Mouse (Mus musculus) heart, postnatal 36 days (tissue): ENCODE measurements around the gene Plcb1. TPM values are rescaled to one million over a fixed set of nuclear protein-coding genes. Genes with fewer than 3 reads are reported as not detected.

Experiments used
- DNase-seq, 2 experiments: peaks; one replicate each; pipeline ENCODE4 v3.0.0; 2021 to 2022
- intact Hi-C: fragments of 180-260 bp; cut with DNase I; formaldehyde crosslinking; loops from one replicate; pipeline ENCODE4 v1.15.1; 2025
- total RNA-seq, 2 experiments: library from RNA; stranded (reverse); gene quantifications; 2 replicates each; pipeline ENCODE4 v1.2.3; 2021

Gene Plcb1
- total RNA-seq, 2 experiments from 2014 or later = 4.0 to 4.7 TPM

GRCm38 (mm10) chr2:135156055-135156454 lies 370.2 kb downstream of the Plcb1 start:
- intact Hi-C loops = no loop called here
- DNase-seq = no peak

- DNase-seq = no peak
- intact Hi-C loops = no loop called here
These were observed 372.1 kb downstream of the Plcb1 start for GRCm38 (mm10) chr2:135157961-135158360.

GRCm38 (mm10) chr2:135161673-135162072 lies 375.8 kb downstream of the Plcb1 start:
- no peak for DNase-seq
- intact Hi-C loops = no loop called here

GRCm38 (mm10) chr2:135165512-135165911 lies 379.6 kb downstream of the Plcb1 start:
- intact Hi-C loops = no loop called here

GRCm38 (mm10) chr2:135175544-135175943 lies 389.7 kb downstream of the Plcb1 start:
- intact Hi-C loops = no loop called here

More at GRCm38 (mm10) chr2:135165512-135165911, 379.6 kb downstream of the Plcb1 start:
- DNase-seq = no peak

GRCm38 (mm10) chr2:135187659-135188058 lies 401.8 kb downstream of the Plcb1 start:
- intact Hi-C loops = no loop called here
- no peak for DNase-seq

More at GRCm38 (mm10) chr2:135175544-135175943, 389.7 kb downstream of the Plcb1 start:
- DNase-seq = no peak

DNA sequence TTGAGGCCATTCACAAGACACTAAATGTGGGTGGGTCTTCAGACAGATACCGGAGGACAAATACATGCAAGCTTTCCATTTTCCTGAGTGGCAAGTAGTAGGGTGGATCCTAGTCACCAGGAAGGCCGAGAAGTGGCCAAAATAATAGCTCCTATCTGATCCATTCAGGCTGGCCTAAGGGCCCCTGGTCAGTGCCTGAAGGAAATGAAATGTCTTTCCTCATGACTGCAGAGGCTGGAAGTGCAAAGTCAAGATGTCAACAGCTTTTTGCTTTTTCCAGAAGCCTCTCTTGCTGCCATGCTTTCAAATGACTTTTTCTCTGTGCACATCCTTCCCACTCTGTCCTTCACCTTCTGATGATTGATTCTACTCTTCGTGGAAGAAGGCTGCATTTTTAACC lies 415.0 kb downstream of the Plcb1 start:
- no peak for DNase-seq
- intact Hi-C loops = no loop called here

GRCm38 (mm10) chr2:135202390-135202789 lies 416.5 kb downstream of the Plcb1 start:
- DNase-seq = no peak

GRCm38 (mm10) chr2:135204141-135205120 lies 418.6 kb downstream of the Plcb1 start:
- DNase-seq = peak in 1 of 2 experiments; percentile 10
- intact Hi-C loops = loop anchor here (2.0 kb wide), 1 partner anchor 20 kb away; no protein-coding TSS in a partner anchor

More at GRCm38 (mm10) chr2:135202390-135202789, 416.5 kb downstream of the Plcb1 start:
- intact Hi-C loops = no loop called here

GRCm38 (mm10) chr2:135208890-135209289 lies 423.0 kb downstream of the Plcb1 start:
- intact Hi-C loops = no loop called here

DNA sequence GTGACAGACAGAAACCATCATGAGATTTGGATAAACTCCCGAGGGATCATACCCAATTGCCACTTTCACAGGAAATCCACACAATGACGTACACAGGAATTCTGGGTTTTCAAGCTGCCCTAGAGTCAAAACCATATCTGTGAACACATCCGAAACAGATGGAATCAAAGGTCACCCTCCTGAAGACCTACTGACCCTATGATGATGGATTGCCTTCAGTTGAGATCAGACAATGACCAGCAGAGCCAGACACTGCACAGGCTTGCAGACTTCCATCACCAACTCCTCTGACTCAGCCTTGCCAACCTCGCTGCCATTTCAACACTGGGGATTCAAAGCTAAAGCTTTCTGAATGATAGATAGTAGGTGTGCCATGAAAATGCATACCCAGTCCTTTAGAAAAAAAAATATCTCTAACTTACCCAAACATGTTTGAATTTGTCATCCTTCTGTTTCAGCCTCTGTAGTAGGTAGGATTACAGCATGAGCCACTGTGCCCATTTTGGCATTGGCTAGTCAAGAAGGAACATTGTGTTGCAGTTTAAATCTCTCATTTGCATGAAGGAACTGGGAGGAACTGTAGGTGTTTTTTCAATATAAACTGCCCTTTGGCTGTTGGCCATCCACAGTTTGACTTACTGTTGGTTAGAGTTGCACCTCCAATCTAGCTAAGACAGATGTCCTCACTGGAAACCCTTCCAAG lies 429.0 kb downstream of the Plcb1 start:
- no peak for DNase-seq
- intact Hi-C loops = no loop called here

More at GRCm38 (mm10) chr2:135208890-135209289, 423.0 kb downstream of the Plcb1 start:
- DNase-seq = no peak

DNA sequence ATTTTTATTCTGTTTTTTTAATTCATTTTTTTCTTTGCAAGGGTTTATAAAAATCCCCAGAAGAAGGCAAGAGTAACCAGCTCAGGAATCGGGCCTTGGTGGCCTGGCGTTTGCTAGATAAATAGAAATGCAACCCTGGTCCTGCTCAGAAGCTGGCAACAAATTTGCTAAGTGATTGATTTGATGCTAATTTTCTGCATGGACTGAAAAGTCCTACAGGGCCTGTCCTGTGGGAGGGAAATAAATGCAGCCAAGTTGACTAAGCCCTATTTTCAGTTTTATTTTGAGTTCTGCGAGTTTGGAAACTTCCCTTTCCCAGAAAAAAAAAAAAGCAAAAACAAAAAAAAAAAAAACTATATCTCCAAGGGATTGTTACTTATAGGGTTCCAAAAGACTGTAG lies 433.5 kb downstream of the Plcb1 start:
- no peak for DNase-seq
- intact Hi-C loops = no loop called here

GRCm38 (mm10) chr2:135225604-135226025 lies 439.7 kb downstream of the Plcb1 start:
- peak in 1 of 2 experiments; percentile 13 for DNase-seq
- intact Hi-C loops = loop anchor here (1.0 to 2.0 kb wide), 3 partner anchors 21 to 439 kb away; partner anchors contain the start of gene Plcb1

DNA sequence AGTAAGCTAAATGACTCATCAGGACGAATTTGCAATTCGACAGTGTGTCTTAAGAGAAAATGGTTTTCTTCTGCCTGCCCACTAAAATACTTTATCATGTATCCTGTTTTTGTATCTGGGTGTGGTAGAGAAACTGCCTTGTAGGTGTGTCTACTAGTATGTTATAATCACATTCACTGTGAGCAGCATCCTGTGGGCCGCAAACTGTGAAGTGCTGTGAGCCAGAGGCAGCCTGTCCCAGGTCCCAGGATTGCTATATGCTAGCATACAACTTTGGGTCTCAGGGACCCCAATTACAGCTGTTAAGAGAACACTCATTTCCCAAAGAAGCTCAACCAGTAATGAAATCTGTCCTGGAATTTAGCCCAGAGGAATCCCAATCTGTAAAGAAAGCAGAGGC lies 444.4 kb downstream of the Plcb1 start:
- DNase-seq = no peak
- intact Hi-C loops = no loop called here

- no peak for DNase-seq
- intact Hi-C loops = no loop called here
These were observed 456.9 kb downstream of the Plcb1 start for GRCm38 (mm10) chr2:135242662-135243316.

- intact Hi-C loops = no loop called here
- no peak for DNase-seq
These were observed 457.9 kb downstream of the Plcb1 start for GRCm38 (mm10) chr2:135243764-135244163.

DNA sequence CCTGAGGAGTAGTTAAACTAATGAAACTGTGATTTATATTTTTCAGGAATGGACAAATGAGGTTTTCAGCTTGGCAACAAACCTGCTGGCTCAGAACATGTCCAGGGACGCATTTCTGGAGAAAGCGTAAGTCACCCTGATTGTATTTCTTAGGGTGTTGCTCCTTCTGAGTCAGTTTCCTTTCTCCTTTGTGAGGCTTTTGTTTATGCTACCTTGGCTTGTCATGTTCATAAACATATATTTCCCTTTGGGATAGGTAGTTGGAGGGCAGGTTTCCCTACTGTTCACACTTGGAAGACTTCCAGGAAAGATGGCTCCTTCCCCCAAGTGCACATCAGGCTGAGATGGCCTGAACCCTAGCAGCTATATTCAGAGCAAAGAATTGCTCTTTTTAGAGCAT lies 464.1 kb downstream of the Plcb1 start:
- no peak for DNase-seq
- intact Hi-C loops = loop anchor here (10.0 kb wide), 1 partner anchor 465 kb away; the partner anchor contains the start of gene Plcb1

GRCm38 (mm10) chr2:135251821-135252315 lies 466.0 kb downstream of the Plcb1 start:
- intact Hi-C loops = loop anchor here (10.0 kb wide), 1 partner anchor 467 kb away; the partner anchor contains the start of gene Plcb1
- DNase-seq = no peak

GRCm38 (mm10) chr2:135259136-135259535 lies 473.3 kb downstream of the Plcb1 start:
- intact Hi-C loops = loop anchor here (10.0 kb wide), 1 partner anchor 474 kb away; the partner anchor contains the start of gene Plcb1
- DNase-seq = peak; percentile 38 to 41

DNA sequence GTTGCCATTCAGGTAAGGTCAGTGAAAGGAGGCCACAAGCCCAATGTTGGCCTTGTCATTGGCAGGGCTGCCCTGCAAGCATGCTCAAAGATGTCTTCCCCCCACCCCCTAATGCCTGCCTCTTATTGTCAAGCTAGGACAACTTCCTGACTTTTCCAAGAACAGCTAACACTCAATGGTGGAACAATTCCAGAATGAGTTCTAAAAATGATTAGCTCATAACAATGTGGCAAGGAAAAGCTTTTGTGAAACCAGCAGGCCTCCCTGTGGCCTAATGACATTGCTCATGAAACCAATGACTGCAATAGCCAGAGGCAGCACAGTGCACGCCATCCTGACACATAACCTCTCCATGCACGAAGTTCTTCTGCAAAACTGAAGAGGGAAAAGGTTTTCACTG lies 478.1 kb downstream of the Plcb1 start:
- no peak for DNase-seq
- intact Hi-C loops = no loop called here
